Comparison of ENCODE assay signal across 8 mouse cellular contexts in the genomic region with DNA sequence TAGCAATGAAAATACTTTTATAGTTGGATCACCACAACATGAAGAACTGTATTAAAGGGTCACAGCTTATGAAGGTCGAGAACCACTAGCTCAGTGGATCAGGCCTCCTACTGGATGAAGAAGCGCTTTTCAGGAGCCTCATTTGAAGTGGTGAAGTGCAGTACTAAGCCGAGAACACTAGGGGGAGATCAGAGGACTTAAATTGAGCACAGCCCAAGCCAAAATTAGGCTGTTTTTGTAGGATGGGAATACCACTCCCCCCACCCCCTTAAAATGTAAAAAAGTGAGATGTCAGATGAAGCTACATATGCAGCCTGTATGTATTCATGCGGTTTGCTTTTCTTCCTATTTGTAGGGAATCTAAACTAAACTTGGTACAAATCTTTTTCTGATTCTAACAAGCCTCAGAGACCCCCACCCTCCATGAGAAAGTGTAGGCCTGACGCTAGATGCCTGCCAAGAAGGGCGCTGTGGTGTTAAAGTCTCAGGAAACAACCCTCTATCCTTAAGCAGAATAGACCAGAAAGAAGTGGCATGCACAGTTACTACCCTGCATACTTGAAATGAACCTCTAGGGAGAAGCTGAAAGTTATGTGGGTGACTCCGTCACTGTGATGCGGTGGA.
A peak's percentile ranks its signal among the peaks of the same experiment; 100 is the strongest.
DNase-seq lines count a peak whose midpoint lies in the region; ATAC-seq lines count a peak whose summit lies in the region.

No protein-coding gene starts in this region.

- peak; percentile 17 to 72 for DNase-seq in adrenal gland, adult (ENCODE audit: inconsistent age in 2 of 2, low spot score in 1 of 2)
- DNase-seq in adrenal gland, postnatal 4 days (ENCODE audit: low spot score in 2 of 2): no peak
- DNase-seq in A20 (ENCODE audit: low read depth, low spot score): peak; percentile 53
- DNase-seq in brain, embryonic 18.5 days (ENCODE audit: low read depth, low spot score): peak; percentile 50
- DNase-seq in layer of hippocampus, postnatal 10 days (ENCODE audit: low spot score in 2 of 2): peak; percentile 52 to 63
- peak; percentile 27 for DNase-seq in thymus, postnatal 4 days

- peak; percentile 79 for ATAC-seq in frontal cortex, adult (ENCODE audit: low TSS enrichment)
- ATAC-seq in megakaryocyte-erythroid progenitor cell, adult 5-6 weeks (replicated peaks; ENCODE audit: low FRiP score, low TSS enrichment, poor library complexity, severe bottlenecking): peak; percentile 86

Comparison
In these comparisons a context has a peak if more than half of its experiments do, and no peak if none do; other contexts are left out.
1. DNase-seq: peak in adrenal gland, adult (2 of 2), A20 (single experiment), brain, embryonic 18.5 days (single experiment), layer of hippocampus, postnatal 10 days (2 of 2) and thymus, postnatal 4 days (single experiment); none in adrenal gland, postnatal 4 days (0 of 2).